Mouse (Mus musculus): ENCODE results near the gene Gdi2. TPM values are rescaled to one million over a fixed set of nuclear protein-coding genes. Genes with fewer than 3 reads are reported as not detected.
"Not testable (repeated sequence)": the region's sequence is repeated elsewhere in the genome, so short reads cannot be mapped to it uniquely, and the experiment has no call there.

The Gdi2 gene
- 416 and 508 TPM in 2 replicates for polyA plus RNA-seq (2014; fragmentation: Nextera tagmentation; extraction: Ambion mirVana)

- H3K36me3 ChIP-seq (ENCODE audit: control insufficient read depth, insufficient read depth, low read length): no peaks in the 10 kb centered on the region
- ATAC-seq (ENCODE audit: low FRiP score, low TSS enrichment) (peak; percentile 98), DNase-seq (peak; percentile 99)
- peak within 1 kb of the TSS; percentile 90 for H3K4me2 ChIP-seq (ENCODE audit: low read length)
- H3K9me3 ChIP-seq (ENCODE audit: control insufficient read depth, low read length): no peaks in the 10 kb centered on the region
- H3K4me1 ChIP-seq (ENCODE audit: control insufficient read depth, insufficient read depth, low read length): peaks cover 41% of the 10 kb centered on the region
- H3K4me3 ChIP-seq (replicated peaks; ENCODE audit: low read depth, low read length): peak within 1 kb of the TSS; percentile 95
- H3K27me3 ChIP-seq (ENCODE audit: control insufficient read depth, insufficient read depth, low read length): no peaks in the 10 kb centered on the region
- peak within 1 kb of the TSS; percentile 99 for H3K9ac ChIP-seq (replicated peaks; ENCODE audit: low read length)
- peak within 1 kb of the TSS; percentile 98 for H3K27ac ChIP-seq (replicated peaks; ENCODE audit: low read depth, low read length)
- under 1% methylated on average over 46 of the region's 47 CpGs for WGBS
Observed at GRCm38 (mm10) chr13:3537594-3538222, at the start of gene Gdi2. TSS of gene Gdi2 (plus strand) at chr13:3538063.

- Histone ChIP-seq H3K27ac (replicated peaks; ENCODE audit: low read depth, low read length) (no peak overlapping the region), H3K9ac (replicated peaks; ENCODE audit: low read length) (no peak overlapping the region), H3K9me3 (ENCODE audit: control insufficient read depth, low read length) (no peaks in the 10 kb centered on the region), H3K4me2 (ENCODE audit: low read length) (no peak overlapping the region), H3K36me3 (ENCODE audit: control insufficient read depth, insufficient read depth, low read length) (no peaks in the 10 kb centered on the region), H3K4me1 (ENCODE audit: control insufficient read depth, insufficient read depth, low read length) (no peaks in the 10 kb centered on the region), H3K4me3 (replicated peaks; ENCODE audit: low read depth, low read length) (no peak overlapping the region), H3K27me3 (ENCODE audit: control insufficient read depth, insufficient read depth, low read length) (no peaks in the 10 kb centered on the region)
- 95% methylated on average over 4 of the region's 4 CpGs for WGBS
- DNase-seq: no peak
- ATAC-seq (ENCODE audit: low FRiP score, low TSS enrichment): no peak
Observed at GRCm38 (mm10) chr13:3495526-3495925, 42.3 kb upstream of the Gdi2 start.

DNA sequence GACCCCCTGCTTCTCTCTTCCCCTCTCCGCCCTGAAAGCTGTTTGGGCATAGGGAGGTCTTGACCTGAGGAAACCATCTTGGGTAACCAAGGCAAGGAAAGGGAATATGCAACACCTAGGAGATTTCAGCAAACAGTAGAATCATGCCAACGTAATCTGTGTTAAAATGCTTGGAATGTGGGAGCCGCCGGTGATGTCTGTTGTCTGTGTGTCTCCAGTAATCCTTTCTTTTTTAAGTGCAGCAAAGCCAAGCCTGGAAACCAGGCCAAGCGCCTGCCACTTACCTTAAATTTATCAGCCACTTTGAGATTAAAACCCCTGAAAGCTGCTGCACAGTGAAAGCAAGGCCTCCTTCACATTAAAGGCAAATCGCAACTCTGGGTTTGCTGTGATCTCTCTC is 36.8 kb upstream of the Gdi2 start:
- H3K4me1 ChIP-seq (ENCODE audit: control insufficient read depth, insufficient read depth, low read length); DNase-seq; H3K27ac ChIP-seq (replicated peaks; ENCODE audit: low read depth, low read length); H3K4me2 ChIP-seq (ENCODE audit: low read length); H3K27me3 ChIP-seq (ENCODE audit: control insufficient read depth, insufficient read depth, low read length); H3K4me3 ChIP-seq (replicated peaks; ENCODE audit: low read depth, low read length); ATAC-seq (ENCODE audit: low FRiP score, low TSS enrichment); H3K9me3 ChIP-seq (ENCODE audit: control insufficient read depth, low read length); H3K36me3 ChIP-seq (ENCODE audit: control insufficient read depth, insufficient read depth, low read length); H3K9ac ChIP-seq (replicated peaks; ENCODE audit: low read length): not testable (repeated sequence)
- WGBS: 78% methylated on average over 6 of the region's 6 CpGs

DNA sequence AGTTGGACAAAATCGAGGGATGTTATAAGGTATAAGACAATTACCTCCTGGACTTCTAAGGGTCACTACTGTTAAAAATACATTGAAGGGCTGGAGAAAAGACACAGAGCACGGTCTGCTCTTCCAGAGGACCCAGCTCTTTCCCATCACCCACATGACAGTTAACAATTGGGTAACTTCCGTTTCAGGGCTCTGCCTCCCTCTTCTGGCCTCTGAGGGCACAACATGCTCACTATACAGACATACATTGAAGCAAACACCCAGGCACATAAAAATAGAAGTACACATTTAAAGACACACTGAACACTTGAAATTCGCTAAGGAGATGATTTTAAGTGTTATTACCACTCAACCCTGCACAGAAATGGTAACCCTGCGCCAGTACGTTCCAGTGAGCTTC is 22.5 kb upstream of the Gdi2 start:
- WGBS: 76% methylated on average over 6 of the region's 6 CpGs
- H3K4me2 ChIP-seq (ENCODE audit: low read length); H3K9ac ChIP-seq (replicated peaks; ENCODE audit: low read length); H3K27ac ChIP-seq (replicated peaks; ENCODE audit: low read depth, low read length); H3K27me3 ChIP-seq (ENCODE audit: control insufficient read depth, insufficient read depth, low read length); H3K4me1 ChIP-seq (ENCODE audit: control insufficient read depth, insufficient read depth, low read length); H3K36me3 ChIP-seq (ENCODE audit: control insufficient read depth, insufficient read depth, low read length); H3K9me3 ChIP-seq (ENCODE audit: control insufficient read depth, low read length); H3K4me3 ChIP-seq (replicated peaks; ENCODE audit: low read depth, low read length); DNase-seq; ATAC-seq (ENCODE audit: low FRiP score, low TSS enrichment): not testable (repeated sequence)

DNA sequence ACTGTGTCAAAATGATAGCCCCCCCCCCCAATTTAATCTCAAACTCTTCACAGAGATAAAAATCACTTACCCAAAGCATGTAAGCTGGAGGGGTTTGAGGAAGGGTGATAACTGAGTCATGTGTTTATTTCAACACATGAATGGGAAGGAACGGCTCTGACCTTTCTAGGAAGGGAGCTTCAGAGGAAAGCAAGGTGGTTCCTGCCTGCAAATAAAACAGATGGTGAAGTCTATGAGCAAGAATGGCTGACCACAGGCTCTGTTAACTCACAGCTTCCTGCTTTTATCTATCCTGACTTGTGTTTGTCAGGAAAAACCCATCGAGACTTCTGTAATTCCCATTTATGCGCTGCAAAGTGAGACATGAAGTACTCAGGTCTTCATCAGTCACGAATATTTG is 18.5 kb upstream of the Gdi2 start:
- H3K4me2 ChIP-seq (ENCODE audit: low read length); H3K27ac ChIP-seq (replicated peaks; ENCODE audit: low read depth, low read length); H3K27me3 ChIP-seq (ENCODE audit: control insufficient read depth, insufficient read depth, low read length); H3K4me3 ChIP-seq (replicated peaks; ENCODE audit: low read depth, low read length); ATAC-seq (ENCODE audit: low FRiP score, low TSS enrichment); H3K9ac ChIP-seq (replicated peaks; ENCODE audit: low read length); H3K36me3 ChIP-seq (ENCODE audit: control insufficient read depth, insufficient read depth, low read length); H3K9me3 ChIP-seq (ENCODE audit: control insufficient read depth, low read length); H3K4me1 ChIP-seq (ENCODE audit: control insufficient read depth, insufficient read depth, low read length); DNase-seq: not testable (repeated sequence)
- 76% methylated on average over 4 of the region's 4 CpGs for WGBS

DNA sequence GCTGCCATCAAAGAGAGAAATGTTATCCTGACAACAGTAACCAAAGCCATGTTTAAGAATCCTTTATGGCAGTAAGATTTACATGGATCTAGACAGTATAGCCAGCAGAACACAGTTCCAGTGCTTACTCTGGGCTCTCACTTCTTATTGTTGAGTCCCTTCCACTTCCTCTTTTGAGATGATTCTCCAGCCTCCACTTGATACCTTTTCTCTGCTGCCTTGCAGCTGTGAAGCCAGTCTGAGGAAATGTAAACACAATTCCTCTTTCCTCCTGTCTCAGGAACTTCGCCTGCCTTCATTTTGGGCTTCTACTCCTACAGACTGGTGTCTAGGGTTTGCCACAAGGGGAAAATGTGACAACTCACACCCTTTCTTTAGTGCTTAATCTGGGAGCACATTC is 17.9 kb upstream of the Gdi2 start:
- not testable (repeated sequence) for DNase-seq; H3K36me3 ChIP-seq (ENCODE audit: control insufficient read depth, insufficient read depth, low read length); H3K27ac ChIP-seq (replicated peaks; ENCODE audit: low read depth, low read length); H3K4me2 ChIP-seq (ENCODE audit: low read length); H3K27me3 ChIP-seq (ENCODE audit: control insufficient read depth, insufficient read depth, low read length); H3K9me3 ChIP-seq (ENCODE audit: control insufficient read depth, low read length); H3K9ac ChIP-seq (replicated peaks; ENCODE audit: low read length); ATAC-seq (ENCODE audit: low FRiP score, low TSS enrichment); H3K4me1 ChIP-seq (ENCODE audit: control insufficient read depth, insufficient read depth, low read length); H3K4me3 ChIP-seq (replicated peaks; ENCODE audit: low read depth, low read length)
- WGBS: 33% methylated on average over 1 of the region's 1 CpGs

- Histone ChIP-seq H3K4me1 (ENCODE audit: control insufficient read depth, insufficient read depth, low read length) (no peaks in the 10 kb centered on the region), H3K36me3 (ENCODE audit: control insufficient read depth, insufficient read depth, low read length) (no peaks in the 10 kb centered on the region), H3K27me3 (ENCODE audit: control insufficient read depth, insufficient read depth, low read length) (no peaks in the 10 kb centered on the region), H3K4me2 (ENCODE audit: low read length) (no peak overlapping the region), H3K4me3 (replicated peaks; ENCODE audit: low read depth, low read length) (no peak overlapping the region), H3K9me3 (ENCODE audit: control insufficient read depth, low read length) (no peaks in the 10 kb centered on the region), H3K27ac (replicated peaks; ENCODE audit: low read depth, low read length) (no peak overlapping the region), H3K9ac (replicated peaks; ENCODE audit: low read length) (no peak overlapping the region)
- WGBS: 70% methylated on average over 6 of the region's 6 CpGs
- peak; percentile 33 for DNase-seq
- ATAC-seq (ENCODE audit: low FRiP score, low TSS enrichment): peak; percentile 43; the same call in 1 of the 2 replicates
Observed at GRCm38 (mm10) chr13:3523459-3523858, 14.4 kb upstream of the Gdi2 start.

- Histone ChIP-seq H3K4me3 (replicated peaks; ENCODE audit: low read depth, low read length) (no peak overlapping the region), H3K27me3 (ENCODE audit: control insufficient read depth, insufficient read depth, low read length) (no peaks in the 10 kb centered on the region), H3K9ac (replicated peaks; ENCODE audit: low read length) (no peak overlapping the region), H3K9me3 (ENCODE audit: control insufficient read depth, low read length) (no peaks in the 10 kb centered on the region), H3K27ac (replicated peaks; ENCODE audit: low read depth, low read length) (no peak overlapping the region), H3K36me3 (ENCODE audit: control insufficient read depth, insufficient read depth, low read length) (no peaks in the 10 kb centered on the region), H3K4me1 (ENCODE audit: control insufficient read depth, insufficient read depth, low read length) (no peaks in the 10 kb centered on the region), H3K4me2 (ENCODE audit: low read length) (no peak overlapping the region)
- DNase-seq (no peak), ATAC-seq (ENCODE audit: low FRiP score, low TSS enrichment) (no peak)
- WGBS: 89% methylated on average over 1 of the region's 1 CpGs
Observed at GRCm38 (mm10) chr13:3523946-3524345, 13.9 kb upstream of the Gdi2 start.

GRCm38 (mm10) chr13:3525611-3526051 is 12.2 kb upstream of the Gdi2 start:
- Histone ChIP-seq H3K27me3 (ENCODE audit: control insufficient read depth, insufficient read depth, low read length) (no peaks in the 10 kb centered on the region), H3K9ac (replicated peaks; ENCODE audit: low read length) (no peak overlapping the region), H3K27ac (replicated peaks; ENCODE audit: low read depth, low read length) (no peak overlapping the region), H3K4me1 (ENCODE audit: control insufficient read depth, insufficient read depth, low read length) (no peaks in the 10 kb centered on the region), H3K36me3 (ENCODE audit: control insufficient read depth, insufficient read depth, low read length) (no peaks in the 10 kb centered on the region), H3K4me3 (replicated peaks; ENCODE audit: low read depth, low read length) (no peak overlapping the region), H3K4me2 (ENCODE audit: low read length) (no peak overlapping the region), H3K9me3 (ENCODE audit: control insufficient read depth, low read length) (no peaks in the 10 kb centered on the region)
- DNase-seq: no peak
- 59% methylated on average over 4 of the region's 4 CpGs for WGBS
- ATAC-seq (ENCODE audit: low FRiP score, low TSS enrichment): no peak
